Mouse (Mus musculus) hindbrain, embryonic 12.5 days (tissue): ENCODE results near the gene Vmn2r99. TPM values are rescaled to one million over a fixed set of nuclear protein-coding genes. Genes with fewer than 3 reads are reported as not detected.

ENCODE experiments used
- ATAC-seq: fragments of 200-750 bp; cut with Nextera tagmentation; 2 replicates; pipeline ENCODE4 v1.8.0; 2017; ENCODE audit warnings: moderate TSS enrichment; ENCODE audit not compliant: low FRiP score
- H3K27ac ChIP-seq: fragments of 300-500 bp; sonication (generic); 2 replicates; pipeline ENCODE4 v1.5.1; 2016; ENCODE audit warnings: mild to moderate bottlenecking
- H3K27me3 ChIP-seq: fragments of 300-500 bp; sonication (generic); 2 replicates; pipeline ENCODE4 v1.6.1; 2016; ENCODE audit warnings: mild to moderate bottlenecking
- H3K36me3 ChIP-seq: fragments of 300-500 bp; sonication (generic); 2 replicates; pipeline ENCODE4 v1.6.1; 2016; ENCODE audit warnings: mild to moderate bottlenecking
- H3K4me1 ChIP-seq: fragments of 300-500 bp; sonication (generic); 2 replicates; pipeline ENCODE4 v1.6.1; 2016
- H3K4me2 ChIP-seq: fragments of 300-500 bp; sonication (generic); replicated peaks from 2 replicates; pipeline ENCODE4 v1.6.1; 2016; ENCODE audit warnings: mild to moderate bottlenecking
- H3K4me3 ChIP-seq: fragments of 300-500 bp; sonication (generic); 2 replicates; pipeline ENCODE4 v1.5.1; 2016; ENCODE audit warnings: mild to moderate bottlenecking
- H3K9ac ChIP-seq: fragments of 300-500 bp; sonication (generic); 2 replicates; pipeline ENCODE4 v1.6.1; 2016; ENCODE audit warnings: mild to moderate bottlenecking, moderate library complexity
- H3K9me3 ChIP-seq: fragments of 300-500 bp; sonication (generic); replicated peaks from 2 replicates; pipeline ENCODE4 v1.6.1; 2016; ENCODE audit warnings: mild to moderate bottlenecking
- WGBS: fragments of 180-500 bp; shearing (Covaris S2); methylation state at CpG from one replicate; pipeline ENCODE4 v1.1.7; 2016; 5-methylcytosine and 5-hydroxymethylcytosine counted together
- polyA plus RNA-seq: library from polyadenylated mRNA; unstranded; fragments of >200 nt; fragmentation: Nextera tagmentation; extraction: Ambion mirVana; gene quantifications from 2 replicates; pipeline ENCODE4 v1.2.1, GENCODE M21; 2016

Gene Vmn2r99
- not detected in 2 replicates for polyA plus RNA-seq

DNA sequence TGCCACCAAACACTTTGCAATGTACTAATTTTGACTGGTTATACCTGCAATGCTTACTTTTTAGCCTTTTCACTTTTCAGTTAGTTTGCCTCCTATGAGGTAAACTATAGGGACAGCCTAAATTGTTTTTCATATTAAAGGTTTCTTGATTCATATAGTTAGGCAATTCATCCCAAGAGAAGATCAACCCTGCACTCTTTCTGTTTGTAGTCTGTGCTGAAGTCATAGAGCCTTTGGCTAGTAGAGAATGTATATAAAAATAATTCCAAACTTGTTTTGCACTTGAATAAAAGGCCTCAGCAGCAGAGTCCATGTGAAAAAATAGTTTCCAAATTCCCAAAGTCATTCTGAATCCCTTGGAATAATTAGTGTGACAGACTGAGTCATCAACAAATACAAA is at the start of gene Vmn2r99:
Gene Vmn2r99, plus strand, starts transcription at position 301 of the 400 bp plus-strand sequence.
- no peak for ATAC-seq

DNA sequence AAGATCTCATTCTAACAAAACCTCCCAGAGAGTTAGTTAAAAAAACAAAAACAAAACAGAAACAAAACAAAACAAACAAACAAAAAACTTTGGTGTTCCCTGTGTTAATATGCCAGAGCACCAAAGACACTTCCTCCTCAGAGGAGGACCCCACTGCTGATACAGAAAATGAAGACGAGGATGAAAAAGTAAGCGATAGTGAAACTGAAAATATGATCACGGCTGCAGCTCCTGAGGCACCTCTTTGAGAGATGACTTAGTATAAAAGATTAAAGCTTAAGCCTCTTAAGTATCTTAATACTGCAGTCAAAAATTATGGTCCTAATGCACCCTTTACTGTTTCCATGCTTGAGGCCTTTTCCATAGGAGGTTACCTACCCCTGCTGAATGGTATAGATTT is 75.9 kb downstream of the Vmn2r99 start:
- Histone ChIP-seq H3K9ac (no peak overlapping the region), H3K9me3 (peaks cover 22% of the 10 kb centered on the region), H3K36me3 (no peaks in the 10 kb centered on the region), H3K4me1 (no peaks in the 10 kb centered on the region), H3K4me3 (no peak overlapping the region), H3K27me3 (no peaks in the 10 kb centered on the region), H3K27ac (no peak overlapping the region), H3K4me2 (no peak overlapping the region)
- no peak for ATAC-seq
- WGBS: 93% methylated on average over 3 of the region's 3 CpGs

More for the DNA sequence above, at the start of gene Vmn2r99:
- no peaks in the 10 kb centered on the region for H3K27me3 ChIP-seq
- H3K9me3 ChIP-seq: peaks cover 5% of the 10 kb centered on the region
- no peak within 1 kb of the TSS for H3K9ac ChIP-seq
- no peak within 1 kb of the TSS for H3K27ac ChIP-seq
- no peak within 1 kb of the TSS for H3K4me3 ChIP-seq
- no peaks in the 10 kb centered on the region for H3K4me1 ChIP-seq
- H3K4me2 ChIP-seq: no peak within 1 kb of the TSS
- H3K36me3 ChIP-seq: no peaks in the 10 kb centered on the region

DNA sequence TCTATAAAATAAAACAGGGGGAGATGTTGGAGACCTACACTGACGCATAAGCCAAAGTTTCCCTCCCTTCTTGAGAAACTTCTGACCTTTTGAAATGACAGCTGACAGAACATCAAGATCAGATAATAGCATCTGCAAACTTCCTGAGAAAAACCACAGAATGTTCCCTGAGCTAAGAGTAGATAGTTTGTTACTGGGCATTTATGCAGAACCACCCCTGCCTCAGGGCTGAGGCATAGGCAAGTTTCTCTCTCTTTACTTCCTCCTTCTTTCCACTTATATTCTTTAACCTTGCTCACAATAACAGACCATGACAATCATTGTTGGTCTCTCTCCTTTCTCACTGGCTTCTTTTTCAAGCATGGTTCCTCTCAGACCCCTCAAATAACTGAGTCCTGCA is 83.2 kb downstream of the Vmn2r99 start:
- H3K4me2 ChIP-seq: no peak overlapping the region
- peaks cover 34% of the 10 kb centered on the region for H3K9me3 ChIP-seq
- no peak overlapping the region for H3K9ac ChIP-seq
- no peaks in the 10 kb centered on the region for H3K36me3 ChIP-seq
- no peaks in the 10 kb centered on the region for H3K27me3 ChIP-seq
- WGBS: 95% methylated on average over 1 of the region's 1 CpGs
- H3K4me3 ChIP-seq: no peak overlapping the region
- H3K4me1 ChIP-seq: no peaks in the 10 kb centered on the region
- no peak overlapping the region for H3K27ac ChIP-seq
- no peak for ATAC-seq

Other genes with a start within 250 kb of the Vmn2r99 start
- not detected in 2 replicates for gene Vmn2r100, start 142.8 kb downstream of the Vmn2r99 start, polyA plus RNA-seq
- not detected in 2 replicates for gene Vmn2r101, start 215.3 kb downstream of the Vmn2r99 start, polyA plus RNA-seq